Comparison of ENCODE assay signal across 8 mouse cellular contexts in the genomic region with DNA sequence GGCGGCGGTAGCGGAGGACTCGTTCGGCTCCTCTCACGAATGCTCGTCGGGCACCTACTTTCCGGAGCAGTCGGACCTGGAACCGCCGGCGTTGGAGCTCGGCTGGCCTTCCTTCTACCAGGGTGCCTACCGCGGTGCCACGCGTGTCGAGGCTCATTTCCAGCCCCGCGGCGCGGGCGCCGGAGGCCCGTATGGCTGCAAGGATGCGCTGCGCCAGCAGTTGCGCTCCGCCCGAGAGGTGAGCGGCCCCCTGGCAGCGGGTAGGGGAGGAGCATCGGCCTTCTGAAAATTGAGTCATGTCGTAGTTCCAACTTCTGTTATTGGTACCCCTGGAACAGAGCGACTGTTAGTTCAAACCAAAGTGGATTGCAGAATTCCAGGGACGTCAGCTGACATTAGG. TPM values are rescaled to one million over a fixed set of nuclear protein-coding genes. Genes with fewer than 3 reads are reported as not detected.
A peak's percentile ranks its signal among the peaks of the same experiment; 100 is the strongest.
DNase-seq lines count a peak whose midpoint lies in the region; ATAC-seq and TF ChIP-seq lines count a peak whose summit lies in the region.

No protein-coding gene starts in this region.

- H3K9me3 ChIP-seq in heart, embryonic 10.5 days, result no peaks in the 10 kb centered on the region
- H3K9me3 ChIP-seq in E14TG2a.4 (ENCODE audit: low read length), result no peaks in the 10 kb centered on the region
- no peaks in the 10 kb centered on the region for H3K9me3 ChIP-seq in embryonic facial prominence, embryonic 10.5 days
- H3K9me3 ChIP-seq in hindbrain, embryonic 16.5 days (ENCODE audit: control insufficient read depth, low read length), result no peaks in the 10 kb centered on the region
- no peaks in the 10 kb centered on the region for H3K9me3 ChIP-seq in stomach, embryonic 16.5 days (replicated peaks; ENCODE audit: control insufficient read depth, low read length)

- ATAC-seq in hindbrain, embryonic 16.5 days, result no peak
- no peak; the same call in 1 of the 2 replicates for ATAC-seq in stomach, embryonic 16.5 days (ENCODE audit: insufficient read depth, low FRiP score)

- H3K27ac ChIP-seq in heart, embryonic 10.5 days, result peak overlapping the region; percentile 94
- H3K27ac ChIP-seq in embryonic facial prominence, embryonic 10.5 days (replicated peaks), result peak overlapping the region; percentile 90
- peak overlapping the region; percentile 40; the same call in 1 of the 2 replicates for H3K27ac ChIP-seq in hindbrain, embryonic 16.5 days (ENCODE audit: low read depth, low read length)
- no peak overlapping the region for H3K27ac ChIP-seq in macrophage
- peak overlapping the region; percentile 72 for H3K27ac ChIP-seq in stomach, embryonic 16.5 days (ENCODE audit: low read length)

- DNase-seq in heart, embryonic 10.5 days (ENCODE audit: low spot score), result no peak
- DNase-seq in heart, adult 8-10 months (ENCODE audit: low spot score), result no peak
- peak; percentile 71 for DNase-seq in embryonic facial prominence, embryonic 10.5 days (ENCODE audit: low spot score)
- DNase-seq in gastrocnemius, adult 18-20 months (ENCODE audit: low spot score), result no peak

- H3K9ac ChIP-seq in hindbrain, embryonic 16.5 days (ENCODE audit: low read depth, low read length), result peak overlapping the region; percentile 65
- peak overlapping the region; percentile 83 for H3K9ac ChIP-seq in stomach, embryonic 16.5 days (ENCODE audit: low read length)

- no peak for TF ChIP-seq CTCF in E14TG2a.4 (conservative IDR thresholded peaks at IDR 0.05; ENCODE audit: low read length)

- H3K27me3 ChIP-seq in heart, embryonic 10.5 days (ENCODE audit: insufficient read depth, poor library complexity, severe bottlenecking), result no peaks in the 10 kb centered on the region
- H3K27me3 ChIP-seq in E14TG2a.4 (ENCODE audit: insufficient read depth, low read length), result peaks cover 4% of the 10 kb centered on the region; the same call in 1 of the 2 replicates
- no peaks in the 10 kb centered on the region for H3K27me3 ChIP-seq in embryonic facial prominence, embryonic 10.5 days (replicated peaks; ENCODE audit: low read depth, poor library complexity, severe bottlenecking)
- H3K27me3 ChIP-seq in hindbrain, embryonic 16.5 days (replicated peaks; ENCODE audit: control insufficient read depth, insufficient read depth, low read length), result no peaks in the 10 kb centered on the region
- no peaks in the 10 kb centered on the region for H3K27me3 ChIP-seq in stomach, embryonic 16.5 days (ENCODE audit: control insufficient read depth, insufficient read depth, low read length)

- WGBS in heart, embryonic 10.5 days, result under 1% methylated on average over 37 of the region's 37 CpGs
- WGBS in embryonic facial prominence, embryonic 10.5 days, result under 1% methylated on average over 37 of the region's 37 CpGs
- under 1% methylated on average over 37 of the region's 37 CpGs for WGBS in hindbrain, embryonic 16.5 days
- WGBS in macrophage (ENCODE audit: missing documents), result under 1% methylated on average over 33 of the region's 37 CpGs
- WGBS in stomach, embryonic 16.5 days, result under 1% methylated on average over 37 of the region's 37 CpGs

- H3K4me3 ChIP-seq in heart, embryonic 10.5 days, result peak overlapping the region; percentile 90
- peak overlapping the region; percentile 91 for H3K4me3 ChIP-seq in E14TG2a.4 (replicated peaks; ENCODE audit: low read length)
- peak overlapping the region; percentile 78 for H3K4me3 ChIP-seq in embryonic facial prominence, embryonic 10.5 days
- H3K4me3 ChIP-seq in hindbrain, embryonic 16.5 days (ENCODE audit: low read length), result peak overlapping the region; percentile 66
- H3K4me3 ChIP-seq in macrophage (ENCODE audit: inconsistent target), result peak overlapping the region; percentile 52
- H3K4me3 ChIP-seq in stomach, embryonic 16.5 days (replicated peaks; ENCODE audit: low read length), result peak overlapping the region; percentile 76

- H3K4me1 ChIP-seq in heart, embryonic 10.5 days, result peaks cover 50% of the 10 kb centered on the region
- peaks cover 64% of the 10 kb centered on the region for H3K4me1 ChIP-seq in E14TG2a.4 (replicated peaks; ENCODE audit: low read depth, low read length)
- peaks cover 47% of the 10 kb centered on the region for H3K4me1 ChIP-seq in embryonic facial prominence, embryonic 10.5 days
- peaks cover 25% of the 10 kb centered on the region for H3K4me1 ChIP-seq in hindbrain, embryonic 16.5 days (ENCODE audit: control insufficient read depth, insufficient read depth, low read depth, low read length)
- peaks cover 32% of the 10 kb centered on the region for H3K4me1 ChIP-seq in stomach, embryonic 16.5 days (ENCODE audit: control insufficient read depth, insufficient read depth, low read length)

- H3K36me3 ChIP-seq in heart, embryonic 10.5 days, result peaks cover 13% of the 10 kb centered on the region
- peaks cover 29% of the 10 kb centered on the region for H3K36me3 ChIP-seq in E14TG2a.4 (ENCODE audit: insufficient read depth, low read length)
- peaks cover 23% of the 10 kb centered on the region for H3K36me3 ChIP-seq in embryonic facial prominence, embryonic 10.5 days (replicated peaks)
- no peaks in the 10 kb centered on the region for H3K36me3 ChIP-seq in hindbrain, embryonic 16.5 days (ENCODE audit: control insufficient read depth, insufficient read depth, low read length)
- no peaks in the 10 kb centered on the region for H3K36me3 ChIP-seq in macrophage (ENCODE audit: inconsistent target)
- no peaks in the 10 kb centered on the region for H3K36me3 ChIP-seq in stomach, embryonic 16.5 days (ENCODE audit: control insufficient read depth, insufficient read depth, low read length)

- peak overlapping the region; percentile 99 for H3K4me2 ChIP-seq in hindbrain, embryonic 16.5 days (ENCODE audit: low read length)
- H3K4me2 ChIP-seq in stomach, embryonic 16.5 days (ENCODE audit: low read depth, low read length), result peak overlapping the region; percentile 84

- peaks cover 50% of the 10 kb centered on the region for H3K79me2 ChIP-seq in macrophage (ENCODE audit: inconsistent target)

RNA-seq across cellular contexts. Expression of a gene that starts 0.5 kb away (rescaled TPM):
- polyA plus RNA-seq in heart, embryonic 10.5 days (2016; fragmentation: Nextera tagmentation; extraction: Ambion mirVana), result 56.7 and 61.7 TPM in 2 replicates
- 1 to 10 TPM in 1 of 4 experiments, under 1 TPM in 3; 0.22 to 1.6 (median 0.54) TPM for total RNA-seq in heart, adult 8-10 months (2022)
- 48.7 and 51.5 TPM in 2 replicates for polyA plus RNA-seq in embryonic facial prominence, embryonic 10.5 days (2016; fragmentation: Nextera tagmentation; extraction: Ambion mirVana)
- 7.9 and 10.6 TPM in 2 replicates for polyA plus RNA-seq in hindbrain, embryonic 16.5 days (2015; fragmentation: Nextera tagmentation; extraction: Ambion mirVana)
- total RNA-seq in macrophage (2018; cell fraction: chromatin; rRNA removed), result 1 to 10 TPM in 5 of 26 experiments, under 1 TPM in 9, not detected in 12; 0.22 to 3.6 (median 0.52) TPM
- under 1 TPM in 25 of 26 experiments, not detected in 1; 0.04 to 0.92 (median 0.19) TPM for total RNA-seq in macrophage (2018; cell fraction: cytosol; rRNA removed)
- total RNA-seq in macrophage (2018; cell fraction: nucleus; rRNA removed), result 1 to 10 TPM in 3 of 26 experiments, under 1 TPM in 9, not detected in 14; 0.18 to 3.0 (median 0.43) TPM
- 0.47 to 0.59 TPM in 2 of 3 replicates, not detected in the other for polyA plus RNA-seq in macrophage (2018)
- 43.2 and 43.9 TPM in 2 replicates for polyA plus RNA-seq in stomach, embryonic 16.5 days (2015; fragmentation: Nextera tagmentation; extraction: Ambion mirVana)
- total RNA-seq in gastrocnemius, adult 18-20 months (2021), result 1 to 10 TPM; 2.0 to 4.1 TPM

RNA-seq across cellular contexts. Expression of a gene that starts 26.3 kb away (rescaled TPM):
- 14.9 and 16.5 TPM in 2 replicates for polyA plus RNA-seq in heart, embryonic 10.5 days (2016; fragmentation: Nextera tagmentation; extraction: Ambion mirVana)
- total RNA-seq in heart, adult 8-10 months (2022), result 10 to 100 TPM; 12.3 to 17.6 (median 15.8) TPM
- 16.4 and 18.2 TPM in 2 replicates for polyA plus RNA-seq in embryonic facial prominence, embryonic 10.5 days (2016; fragmentation: Nextera tagmentation; extraction: Ambion mirVana)
- 13.0 and 13.5 TPM in 2 replicates for polyA plus RNA-seq in hindbrain, embryonic 16.5 days (2015; fragmentation: Nextera tagmentation; extraction: Ambion mirVana)
- 10 to 100 TPM; 22.9 to 64.4 (median 43.5) TPM for total RNA-seq in macrophage (2018; cell fraction: chromatin; rRNA removed)
- 10 to 100 TPM in 1 of 26 experiments, 1 to 10 TPM in 25; 5.1 to 10.8 (median 7.6) TPM for total RNA-seq in macrophage (2018; cell fraction: cytosol; rRNA removed)
- total RNA-seq in macrophage (2018; cell fraction: nucleus; rRNA removed), result 10 to 100 TPM in 24 of 26 experiments, 1 to 10 TPM in 2; 7.5 to 37.5 (median 18.6) TPM
- polyA plus RNA-seq in macrophage (2018), result 5.6 to 7.1 TPM (median 5.9 TPM) in 3 replicates
- 11.9 and 13.3 TPM in 2 replicates for polyA plus RNA-seq in stomach, embryonic 16.5 days (2015; fragmentation: Nextera tagmentation; extraction: Ambion mirVana)
- 10 to 100 TPM in 1 of 2 experiments, 1 to 10 TPM in 1; 9.5 to 10.9 TPM for total RNA-seq in gastrocnemius, adult 18-20 months (2021)
